Mouse (Mus musculus): ENCODE data around the gene Deup1. TPM values are rescaled to one million over a fixed set of nuclear protein-coding genes. Genes with fewer than 3 reads are reported as not detected.

Deup1 gene
- polyA plus RNA-seq, 1 experiment from 2014 or later: 0.08 TPM

GRCm38 (mm10) chr9:15582026-15582425 lies 45.7 kb downstream of the Deup1 start:
- no peaks in the 10 kb centered on the region for H3K9me3 ChIP-seq (ENCODE audit: control insufficient read depth)
- H3K27me3 ChIP-seq (replicated peaks; ENCODE audit: control insufficient read depth, insufficient read depth, low read length): no peaks in the 10 kb centered on the region
- no peak for ATAC-seq
- no peak overlapping the region for H3K4me3 ChIP-seq (ENCODE audit: low read depth, low read length)
- no peak for TF ChIP-seq CTCF (IDR thresholded peaks at IDR 0.05; ENCODE audit: low read depth)
- 91% methylated on average over 5 of the region's 5 CpGs for WGBS
- no peak overlapping the region for H3K9ac ChIP-seq (ENCODE audit: low read depth, low read length)
- no peak overlapping the region for H3K4me2 ChIP-seq (replicated peaks; ENCODE audit: low read depth)
- no peaks in the 10 kb centered on the region for H3K4me1 ChIP-seq (replicated peaks; ENCODE audit: control insufficient read depth, insufficient read depth, low read length)
- no peak overlapping the region for H3K27ac ChIP-seq (ENCODE audit: low read depth, low read length)
- H3K36me3 ChIP-seq (ENCODE audit: control insufficient read depth, insufficient read depth): no peaks in the 10 kb centered on the region

GRCm38 (mm10) chr9:15580176-15580575 lies 47.6 kb downstream of the Deup1 start:
- no peak overlapping the region for H3K9ac ChIP-seq (ENCODE audit: low read depth, low read length)
- no peak overlapping the region for H3K4me3 ChIP-seq (ENCODE audit: low read depth, low read length)
- WGBS: 70% methylated on average over 6 of the region's 6 CpGs
- H3K36me3 ChIP-seq (ENCODE audit: control insufficient read depth, insufficient read depth): no peaks in the 10 kb centered on the region
- no peaks in the 10 kb centered on the region for H3K4me1 ChIP-seq (replicated peaks; ENCODE audit: control insufficient read depth, insufficient read depth, low read length)
- H3K27ac ChIP-seq (ENCODE audit: low read depth, low read length): no peak overlapping the region
- no peak overlapping the region for H3K4me2 ChIP-seq (replicated peaks; ENCODE audit: low read depth)
- ATAC-seq: no peak
- no peak for TF ChIP-seq CTCF (IDR thresholded peaks at IDR 0.05; ENCODE audit: low read depth)
- no peaks in the 10 kb centered on the region for H3K9me3 ChIP-seq (ENCODE audit: control insufficient read depth)
- H3K27me3 ChIP-seq (replicated peaks; ENCODE audit: control insufficient read depth, insufficient read depth, low read length): no peaks in the 10 kb centered on the region

- Histone ChIP-seq H3K9ac (ENCODE audit: low read depth, low read length) (no peak overlapping the region), H3K4me2 (replicated peaks; ENCODE audit: low read depth) (no peak overlapping the region), H3K36me3 (ENCODE audit: control insufficient read depth, insufficient read depth) (no peaks in the 10 kb centered on the region), H3K4me1 (replicated peaks; ENCODE audit: control insufficient read depth, insufficient read depth, low read length) (no peaks in the 10 kb centered on the region), H3K9me3 (ENCODE audit: control insufficient read depth) (no peaks in the 10 kb centered on the region), H3K4me3 (ENCODE audit: low read depth, low read length) (no peak overlapping the region), H3K27ac (ENCODE audit: low read depth, low read length) (no peak overlapping the region), H3K27me3 (replicated peaks; ENCODE audit: control insufficient read depth, insufficient read depth, low read length) (no peaks in the 10 kb centered on the region)
- no peak for TF ChIP-seq CTCF (IDR thresholded peaks at IDR 0.05; ENCODE audit: low read depth)
- WGBS: 91% methylated on average over 9 of the region's 9 CpGs
- ATAC-seq: no peak
These were observed 48.8 kb downstream of the Deup1 start for GRCm38 (mm10) chr9:15578946-15579345.

- H3K27ac ChIP-seq (ENCODE audit: low read depth, low read length): no peak overlapping the region
- H3K9ac ChIP-seq (ENCODE audit: low read depth, low read length): no peak overlapping the region
- H3K4me1 ChIP-seq (replicated peaks; ENCODE audit: control insufficient read depth, insufficient read depth, low read length): no peaks in the 10 kb centered on the region
- no peaks in the 10 kb centered on the region for H3K36me3 ChIP-seq (ENCODE audit: control insufficient read depth, insufficient read depth)
- H3K27me3 ChIP-seq (replicated peaks; ENCODE audit: control insufficient read depth, insufficient read depth, low read length): no peaks in the 10 kb centered on the region
- no peak for TF ChIP-seq CTCF (IDR thresholded peaks at IDR 0.05; ENCODE audit: low read depth)
- H3K4me3 ChIP-seq (ENCODE audit: low read depth, low read length): no peak overlapping the region
- whole genome bisulfite sequencing: 47% methylated on average over 1 of the region's 1 CpGs
- no peaks in the 10 kb centered on the region for H3K9me3 ChIP-seq (ENCODE audit: control insufficient read depth)
- no peak for ATAC-seq
- H3K4me2 ChIP-seq (replicated peaks; ENCODE audit: low read depth): no peak overlapping the region
These were observed 49.3 kb downstream of the Deup1 start for GRCm38 (mm10) chr9:15578427-15578826.

GRCm38 (mm10) chr9:15574750-15575454 lies 52.8 kb downstream of the Deup1 start:
- Histone ChIP-seq H3K4me2 (replicated peaks; ENCODE audit: low read depth) (no peak overlapping the region), H3K27ac (ENCODE audit: low read depth, low read length) (no peak overlapping the region), H3K9ac (ENCODE audit: low read depth, low read length) (no peak overlapping the region), H3K4me1 (replicated peaks; ENCODE audit: control insufficient read depth, insufficient read depth, low read length) (no peaks in the 10 kb centered on the region), H3K36me3 (ENCODE audit: control insufficient read depth, insufficient read depth) (no peaks in the 10 kb centered on the region), H3K4me3 (ENCODE audit: low read depth, low read length) (no peak overlapping the region), H3K27me3 (replicated peaks; ENCODE audit: control insufficient read depth, insufficient read depth, low read length) (no peaks in the 10 kb centered on the region), H3K9me3 (ENCODE audit: control insufficient read depth) (no peaks in the 10 kb centered on the region)
- TF ChIP-seq CTCF (IDR thresholded peaks at IDR 0.05; ENCODE audit: low read depth): no peak
- ATAC-seq: no peak
- WGBS: 77% methylated on average over 13 of the region's 13 CpGs

- Histone ChIP-seq H3K27ac (ENCODE audit: low read depth, low read length) (no peak overlapping the region), H3K36me3 (ENCODE audit: control insufficient read depth, insufficient read depth) (no peaks in the 10 kb centered on the region), H3K4me2 (replicated peaks; ENCODE audit: low read depth) (no peak overlapping the region), H3K4me3 (ENCODE audit: low read depth, low read length) (no peak overlapping the region), H3K9ac (ENCODE audit: low read depth, low read length) (no peak overlapping the region), H3K4me1 (replicated peaks; ENCODE audit: control insufficient read depth, insufficient read depth, low read length) (no peaks in the 10 kb centered on the region), H3K9me3 (ENCODE audit: control insufficient read depth) (no peaks in the 10 kb centered on the region), H3K27me3 (replicated peaks; ENCODE audit: control insufficient read depth, insufficient read depth, low read length) (no peaks in the 10 kb centered on the region)
- no peak for ATAC-seq
- WGBS: 58% methylated on average over 7 of the region's 7 CpGs
- no peak for TF ChIP-seq CTCF (IDR thresholded peaks at IDR 0.05; ENCODE audit: low read depth)
These were observed 65.4 kb downstream of the Deup1 start for GRCm38 (mm10) chr9:15562353-15562752.

Measured in intestine, postnatal 0 days (tissue).